Mouse (Mus musculus) limb, embryonic 11.5 days (tissue): ENCODE measurements around the gene Slc48a1. TPM values are rescaled to one million over a fixed set of nuclear protein-coding genes. Genes with fewer than 3 reads are reported as not detected.

Experiments
- ATAC-seq: fragments of 200-750 bp; cut with Nextera tagmentation; 2 replicates; pipeline ENCODE4 v1.8.0; 2017; ENCODE audit warnings: low read depth; ENCODE audit not compliant: insufficient number of reproducible peaks, low FRiP score, low TSS enrichment
- DNase-seq: peaks from one replicate; pipeline ENCODE4 v3.0.0-alpha.2; 2015; ENCODE audit warnings: low spot score
- H3K27ac ChIP-seq: fragments of 300-500 bp; sonication (generic); replicated peaks from 2 replicates; pipeline ENCODE4 v1.5.1; 2014; ENCODE audit warnings: low read depth, mild to moderate bottlenecking, low read length
- H3K27me3 ChIP-seq: fragments of 300-500 bp; sonication (generic); 2 replicates; pipeline ENCODE4 v1.6.1; 2014; ENCODE audit warnings: mild to moderate bottlenecking, low read length, mixed read lengths; ENCODE audit not compliant: control insufficient read depth, insufficient read depth
- H3K36me3 ChIP-seq: fragments of 300-500 bp; sonication (generic); 2 replicates; pipeline ENCODE4 v1.6.1; 2014; ENCODE audit warnings: mild to moderate bottlenecking, low read length, moderate library complexity, mixed read lengths; ENCODE audit not compliant: control insufficient read depth, insufficient read depth
- H3K4me1 ChIP-seq: fragments of 300-500 bp; sonication (generic); 2 replicates; pipeline ENCODE4 v1.6.1; 2014; ENCODE audit warnings: low read length, mixed read lengths; ENCODE audit not compliant: control insufficient read depth, insufficient read depth
- H3K4me2 ChIP-seq: fragments of 300-500 bp; sonication (generic); 2 replicates; pipeline ENCODE4 v1.6.1; 2014; ENCODE audit warnings: low read depth, mild to moderate bottlenecking, moderate library complexity; ENCODE audit not compliant: severe bottlenecking
- H3K4me3 ChIP-seq: fragments of 300-500 bp; sonication (generic); 2 replicates; pipeline ENCODE4 v1.5.1; 2014; ENCODE audit warnings: low read depth, low read length
- H3K9ac ChIP-seq: fragments of 300-500 bp; sonication (generic); 2 replicates; pipeline ENCODE4 v1.6.1; 2014; ENCODE audit warnings: mild to moderate bottlenecking, low read length
- H3K9me3 ChIP-seq: fragments of 300-500 bp; sonication (generic); 2 replicates; pipeline ENCODE4 v1.6.1; 2016; ENCODE audit warnings: low read length; ENCODE audit not compliant: control insufficient read depth
- WGBS: fragments of 180-500 bp; shearing (Covaris S2); extraction: QIAGEN DNeasy Blood & Tissue Kit; methylation state at CpG from one replicate; pipeline ENCODE4 v1.1.7; 2014; 5-methylcytosine and 5-hydroxymethylcytosine counted together
- polyA plus RNA-seq: library from polyadenylated mRNA; unstranded; fragments of >200 nt; fragmentation: Nextera tagmentation; extraction: Ambion mirVana; gene quantifications from 2 replicates; pipeline ENCODE4 v1.2.1, GENCODE M21; 2014

Slc48a1 gene
- 20.0 and 24.8 TPM in 2 replicates for polyA plus RNA-seq

GRCm38 (mm10) chr15:97778311-97779098 is at the start of gene Slc48a1:
Gene Slc48a1 (plus strand): TSS chr15:97778520.
- Histone ChIP-seq H3K4me1 (peaks cover 23% of the 10 kb centered on the region), H3K27ac (no peak within 1 kb of the TSS)
- 86% methylated on average over 8 of the region's 8 CpGs for WGBS

GRCm38 (mm10) chr15:97728804-97729203 is 49.5 kb upstream of the Slc48a1 start:
- Histone ChIP-seq H3K4me1 (no peaks in the 10 kb centered on the region), H3K9me3 (no peaks in the 10 kb centered on the region), H3K27me3 (no peaks in the 10 kb centered on the region), H3K9ac (no peak overlapping the region), H3K4me2 (no peak overlapping the region), H3K36me3 (no peaks in the 10 kb centered on the region), H3K4me3 (no peak overlapping the region), H3K27ac (no peak overlapping the region)
- no peak for ATAC-seq
- DNase-seq: no peak
- 66% methylated on average over 7 of the region's 7 CpGs for WGBS

More at GRCm38 (mm10) chr15:97778311-97779098, at the start of gene Slc48a1:
- Histone ChIP-seq H3K9me3 (no peaks in the 10 kb centered on the region), H3K4me3 (no peak within 1 kb of the TSS), H3K27me3 (no peaks in the 10 kb centered on the region), H3K9ac (no peak within 1 kb of the TSS), H3K36me3 (no peaks in the 10 kb centered on the region), H3K4me2 (no peak within 1 kb of the TSS)
- DNase-seq (no peak), ATAC-seq (no peak)

- Histone ChIP-seq H3K4me3 (no peak overlapping the region), H3K27me3 (no peaks in the 10 kb centered on the region), H3K9me3 (no peaks in the 10 kb centered on the region), H3K27ac (no peak overlapping the region), H3K9ac (no peak overlapping the region), H3K4me1 (no peaks in the 10 kb centered on the region), H3K4me2 (no peak overlapping the region), H3K36me3 (no peaks in the 10 kb centered on the region)
- WGBS: 59% methylated on average over 6 of the region's 6 CpGs
- ATAC-seq: no peak
- DNase-seq: no peak
These were observed 48.0 kb upstream of the Slc48a1 start for GRCm38 (mm10) chr15:97730365-97730764.

GRCm38 (mm10) chr15:97731111-97731510 is 47.2 kb upstream of the Slc48a1 start, which contains the start of gene Endou:
Gene Endou (minus strand): TSS chr15:97731339.
- no peaks in the 10 kb centered on the region for H3K4me1 ChIP-seq
- no peak within 1 kb of the TSS for H3K4me2 ChIP-seq
- no peaks in the 10 kb centered on the region for H3K9me3 ChIP-seq
- H3K27me3 ChIP-seq: no peaks in the 10 kb centered on the region
- no peaks in the 10 kb centered on the region for H3K36me3 ChIP-seq
- no peak within 1 kb of the TSS for H3K27ac ChIP-seq
- no peak within 1 kb of the TSS for H3K9ac ChIP-seq
- ATAC-seq (no peak), DNase-seq (no peak)
- WGBS: 88% methylated on average over 8 of the region's 8 CpGs
- H3K4me3 ChIP-seq: no peak within 1 kb of the TSS

GRCm38 (mm10) chr15:97731988-97732387 is 46.3 kb upstream of the Slc48a1 start:
- WGBS: 95% methylated on average over 11 of the region's 11 CpGs
- Histone ChIP-seq H3K9ac (no peak overlapping the region), H3K27me3 (no peaks in the 10 kb centered on the region), H3K27ac (no peak overlapping the region), H3K9me3 (no peaks in the 10 kb centered on the region), H3K4me3 (no peak overlapping the region), H3K4me2 (no peak overlapping the region), H3K4me1 (no peaks in the 10 kb centered on the region), H3K36me3 (no peaks in the 10 kb centered on the region)
- ATAC-seq (no peak), DNase-seq (no peak)

GRCm38 (mm10) chr15:97738923-97739322 is 39.4 kb upstream of the Slc48a1 start:
- H3K4me3 ChIP-seq: no peak overlapping the region
- WGBS: 92% methylated on average over 7 of the region's 7 CpGs
- no peak overlapping the region for H3K4me2 ChIP-seq
- DNase-seq: no peak
- no peaks in the 10 kb centered on the region for H3K36me3 ChIP-seq
- no peaks in the 10 kb centered on the region for H3K9me3 ChIP-seq
- H3K27ac ChIP-seq: no peak overlapping the region
- no peak overlapping the region for H3K9ac ChIP-seq
- ATAC-seq: no peak
- no peaks in the 10 kb centered on the region for H3K4me1 ChIP-seq
- no peaks in the 10 kb centered on the region for H3K27me3 ChIP-seq

GRCm38 (mm10) chr15:97740283-97740732 is 38.0 kb upstream of the Slc48a1 start:
- Histone ChIP-seq H3K4me1 (no peaks in the 10 kb centered on the region; the same call in 1 of the 2 replicates), H3K27me3 (no peaks in the 10 kb centered on the region), H3K36me3 (no peaks in the 10 kb centered on the region), H3K27ac (no peak overlapping the region), H3K4me2 (no peak overlapping the region), H3K9ac (no peak overlapping the region), H3K4me3 (no peak overlapping the region), H3K9me3 (no peaks in the 10 kb centered on the region)
- 80% methylated on average over 9 of the region's 9 CpGs for WGBS
- ATAC-seq (no peak), DNase-seq (no peak)

- Histone ChIP-seq H3K4me1 (no peaks in the 10 kb centered on the region; the same call in 1 of the 2 replicates), H3K27me3 (no peaks in the 10 kb centered on the region), H3K4me3 (no peak overlapping the region), H3K27ac (no peak overlapping the region), H3K9me3 (no peaks in the 10 kb centered on the region), H3K4me2 (no peak overlapping the region), H3K9ac (no peak overlapping the region), H3K36me3 (no peaks in the 10 kb centered on the region)
- DNase-seq (no peak), ATAC-seq (no peak)
- WGBS: 74% methylated on average over 12 of the region's 12 CpGs
These were observed 36.7 kb upstream of the Slc48a1 start for GRCm38 (mm10) chr15:97741662-97742061.
